Mouse (Mus musculus) gastrocnemius, postnatal 10 days (tissue): ENCODE results near the gene A030014E15Rik. TPM values are rescaled to one million over a fixed set of nuclear protein-coding genes. Genes with fewer than 3 reads are reported as not detected.

Experiments
- total RNA-seq, 2 experiments: library from RNA; stranded (reverse); gene quantifications; 2 replicates each; pipeline ENCODE4 v1.2.3; 2021

Gene A030014E15Rik
- total RNA-seq, 2 experiments from 2014 or later: not detected

Other genes with a start within 250 kb of the A030014E15Rik start
- 100 to 1,000 TPM; 128 to 136 TPM for gene Mff, start 200.0 kb upstream of the A030014E15Rik start, total RNA-seq
- gene Tm4sf20, start 156.5 kb upstream of the A030014E15Rik start, total RNA-seq: not detected
- not detected for gene Gm47791, start 153.7 kb upstream of the A030014E15Rik start, total RNA-seq
- 10 to 100 TPM; 27.0 to 29.4 TPM for gene Agfg1, start 85.4 kb upstream of the A030014E15Rik start, total RNA-seq
- gene A030005L19Rik, start 11.6 kb upstream of the A030014E15Rik start, total RNA-seq: under 1 TPM in 1 of 2 experiments, not detected in 1; 0.31 TPM
- not detected for gene Gm6217, start 6.5 kb downstream of the A030014E15Rik start, total RNA-seq
- gene A030003K21Rik, start 18.5 kb downstream of the A030014E15Rik start, total RNA-seq: not detected
- gene Gm7544, start 31.1 kb downstream of the A030014E15Rik start, total RNA-seq: not detected
- not detected for gene Gm47955, start 35.4 kb downstream of the A030014E15Rik start, total RNA-seq
- not detected for gene Gm47959, start 75.6 kb downstream of the A030014E15Rik start, total RNA-seq
- under 1 TPM in 1 of 2 experiments, not detected in 1; 0.16 TPM for gene Slc19a3, start 113.5 kb downstream of the A030014E15Rik start, total RNA-seq
- not detected for gene Krtap28-10, start 117.6 kb downstream of the A030014E15Rik start, total RNA-seq
- not detected for gene Gm47969, start 120.0 kb downstream of the A030014E15Rik start, total RNA-seq
- gene A030005K14Rik, start 134.5 kb downstream of the A030014E15Rik start, total RNA-seq: not detected
- not detected for gene Krtap28-13, start 136.0 kb downstream of the A030014E15Rik start, total RNA-seq
- gene Ccl20, start 191.8 kb downstream of the A030014E15Rik start, total RNA-seq: not detected
- not detected for gene Daw1, start 234.8 kb downstream of the A030014E15Rik start, total RNA-seq